Mouse (Mus musculus) C2C12 (cell line): ENCODE measurements around the gene Cfdp1. TPM values are rescaled to one million over a fixed set of nuclear protein-coding genes. Genes with fewer than 3 reads are reported as not detected.

Experiments used
- H3K27me3 ChIP-seq: one replicate; pipeline ENCODE4 v1.6.1; 2011; ENCODE audit not compliant: control insufficient read depth, insufficient read depth, insufficient read length
- H3K36me3 ChIP-seq: one replicate; pipeline ENCODE4 v1.6.1; 2011; ENCODE audit not compliant: control insufficient read depth, insufficient read depth
- H3K4me3 ChIP-seq: one replicate; pipeline ENCODE4 v1.5.1; 2011; ENCODE audit warnings: mild to moderate bottlenecking, control low read depth; ENCODE audit not compliant: poor library complexity, insufficient read depth, severe bottlenecking
- H3K79me2 ChIP-seq: one replicate; pipeline ENCODE4 v1.6.1; 2011; ENCODE audit not compliant: control insufficient read depth, insufficient read depth
- H3K79me3 ChIP-seq: one replicate; pipeline ENCODE4 v1.6.1; 2011; ENCODE audit warnings: low read depth, control low read depth
- H3ac ChIP-seq: one replicate; pipeline ENCODE3; 2011; ENCODE audit warnings: low read depth; ENCODE audit not compliant: control insufficient read depth, insufficient read length
- CEBPB ChIP-seq: IDR thresholded peaks from one replicate; pipeline ENCODE4 v1.6.1; 2011; ENCODE audit warnings: low read depth, mild to moderate bottlenecking, control low read depth, moderate library complexity
- CTCF ChIP-seq: IDR thresholded peaks from one replicate; pipeline ENCODE4 v1.5.1; 2011; ENCODE audit not compliant: control insufficient read depth, insufficient read depth, insufficient read length
- FOSL1 ChIP-seq: IDR thresholded peaks from one replicate; pipeline ENCODE4 v1.8.0; 2011; ENCODE audit warnings: mild to moderate bottlenecking, low read length; ENCODE audit not compliant: poor library complexity, insufficient read depth, severe bottlenecking
- MAX ChIP-seq: IDR thresholded peaks from one replicate; pipeline ENCODE4 v1.6.1; 2011; ENCODE audit warnings: mild to moderate bottlenecking, control low read depth
- MYOD1 ChIP-seq: IDR thresholded peaks from one replicate; pipeline ENCODE4 v1.6.1; 2011; ENCODE audit warnings: low read depth; ENCODE audit not compliant: control insufficient read depth, insufficient read length
- MYOG ChIP-seq: IDR thresholded peaks from one replicate; pipeline ENCODE4 v1.6.1; 2011; ENCODE audit not compliant: control insufficient read depth, insufficient read length; ENCODE audit errors: extremely low read depth
- USF1 ChIP-seq: IDR thresholded peaks from one replicate; pipeline ENCODE4 v1.6.1; 2011; ENCODE audit warnings: low read depth, mild to moderate bottlenecking, control low read depth, moderate library complexity
- polyA plus RNA-seq: library from polyadenylated mRNA; unstranded; fragments of >200 nt; fragmentation: generic; extraction: Trizol; gene quantifications from one replicate; pipeline ENCODE4 v1.2.1, GENCODE M21; 2012; ENCODE audit warnings: missing spikeins

The Cfdp1 gene
- polyA plus RNA-seq, 1 experiment = 58.8 TPM

GRCm38 (mm10) chr8:111734244-111734960 lies 119.7 kb downstream of the Cfdp1 start:
- Histone ChIP-seq H3K79me3 (peaks cover 94% of the 10 kb centered on the region), H3K36me3 (peaks cover 9% of the 10 kb centered on the region), H3K79me2 (peaks cover 100% of the 10 kb centered on the region), H3K4me3 (no peak overlapping the region), H3K27me3 (no peaks in the 10 kb centered on the region), H3ac (peak overlapping the region; percentile 61)
- TF ChIP-seq FOSL1 = no peak
- TF ChIP-seq USF1 = no peak
- TF ChIP-seq MAX = no peak
- TF ChIP-seq CEBPB = no peak
- TF ChIP-seq MYOG = no peak
- no peak for TF ChIP-seq MYOD1
- TF ChIP-seq CTCF = no peak

GRCm38 (mm10) chr8:111733581-111734243 lies 120.4 kb downstream of the Cfdp1 start:
- H3K4me3 ChIP-seq = no peak overlapping the region
- no peak for TF ChIP-seq CTCF
- TF ChIP-seq MAX = peak; percentile 20
- H3K79me3 ChIP-seq = peaks cover 94% of the 10 kb centered on the region
- H3ac ChIP-seq = peak overlapping the region; percentile 61
- H3K79me2 ChIP-seq = peaks cover 100% of the 10 kb centered on the region
- H3K36me3 ChIP-seq = peaks cover 15% of the 10 kb centered on the region
- H3K27me3 ChIP-seq = no peaks in the 10 kb centered on the region

GRCm38 (mm10) chr8:111732406-111733085 lies 121.5 kb downstream of the Cfdp1 start:
- Histone ChIP-seq H3K4me3 (no peak overlapping the region), H3K36me3 (peaks cover 20% of the 10 kb centered on the region), H3ac (peak overlapping the region; percentile 60), H3K79me2 (peaks cover 100% of the 10 kb centered on the region), H3K79me3 (peaks cover 94% of the 10 kb centered on the region), H3K27me3 (no peaks in the 10 kb centered on the region)
- TF ChIP-seq CTCF = no peak
- no peak for TF ChIP-seq FOSL1
- TF ChIP-seq MYOG = no peak
- no peak for TF ChIP-seq MAX
- TF ChIP-seq USF1 = no peak
- no peak for TF ChIP-seq CEBPB
- no peak for TF ChIP-seq MYOD1

GRCm38 (mm10) chr8:111732004-111732403 lies 122.1 kb downstream of the Cfdp1 start:
- TF ChIP-seq FOSL1 (no peak), MYOD1 (no peak), CEBPB (no peak), CTCF (no peak), MAX (no peak), USF1 (no peak), MYOG (no peak)
- Histone ChIP-seq H3K36me3 (peaks cover 20% of the 10 kb centered on the region), H3K4me3 (peak overlapping the region; percentile 73), H3K79me3 (peaks cover 94% of the 10 kb centered on the region), H3K79me2 (peaks cover 100% of the 10 kb centered on the region), H3ac (peak overlapping the region; percentile 83), H3K27me3 (no peaks in the 10 kb centered on the region)

- Histone ChIP-seq H3K79me2 (peaks cover 100% of the 10 kb centered on the region), H3K27me3 (no peaks in the 10 kb centered on the region), H3ac (peak overlapping the region; percentile 83), H3K36me3 (peaks cover 20% of the 10 kb centered on the region), H3K79me3 (peaks cover 93% of the 10 kb centered on the region), H3K4me3 (peak overlapping the region; percentile 73)
- no peak for TF ChIP-seq MYOG
- TF ChIP-seq FOSL1 = no peak
These were observed 122.7 kb downstream of the Cfdp1 start for GRCm38 (mm10) chr8:111731231-111731977.
